Mouse (Mus musculus) MEL (cell line): ENCODE data around the gene Riok2. TPM values are rescaled to one million over a fixed set of nuclear protein-coding genes. Genes with fewer than 3 reads are reported as not detected.

Source experiments
- DNase-seq: peaks from one replicate; pipeline ENCODE4 v3.0.0; 2011; ENCODE audit warnings: low read depth, low spot score
- H3K27ac ChIP-seq: 2 replicates; pipeline ENCODE4 v1.5.1; 2012; ENCODE audit warnings: low read depth, mild to moderate bottlenecking, control low read depth, low read length, moderate library complexity; ENCODE audit not compliant: control insufficient read depth
- H3K27me3 ChIP-seq, 2 experiments: fragments of 150-350 bp in 1 of 2; sonication (generic) in 1 of 2; 2 replicates each; pipeline ENCODE4 v1.6.1; 2012; ENCODE audit warnings: low read length in 2 of 2, mild to moderate bottlenecking in 2 of 2, improper control_type of control experiment in 1 of 2, moderate library complexity in 1 of 2; ENCODE audit not compliant: insufficient read depth in 2 of 2, control insufficient read depth in 1 of 2
- H3K36me3 ChIP-seq, 2 experiments: 2 replicates each; pipeline ENCODE4 v1.6.1; 2012 to 2014; ENCODE audit warnings: low read length in 2 of 2, improper control_type of control experiment in 1 of 2, inconsistent platforms in 1 of 2, mild to moderate bottlenecking in 1 of 2; ENCODE audit not compliant: insufficient read depth in 2 of 2, control insufficient read depth in 1 of 2
- H3K4me1 ChIP-seq, 2 experiments: fragments of 150-350 bp in 1 of 2; sonication (generic) in 1 of 2; 2 replicates each; pipeline ENCODE4 v1.6.1; 2012; ENCODE audit warnings: low read length in 2 of 2, improper control_type of control experiment in 1 of 2, mild to moderate bottlenecking in 1 of 2; ENCODE audit not compliant: insufficient read depth in 2 of 2, control insufficient read depth in 1 of 2
- H3K4me3 ChIP-seq, 2 experiments: fragments of 150-350 bp in 1 of 2; sonication (generic) in 1 of 2; 2 replicates each; pipeline ENCODE4 v1.5.1; 2012; ENCODE audit warnings: low read depth in 2 of 2, low read length in 2 of 2, mild to moderate bottlenecking in 2 of 2, moderate library complexity in 2 of 2, control low read depth in 1 of 2, improper control_type of control experiment in 1 of 2; ENCODE audit not compliant: control insufficient read depth in 1 of 2, insufficient read depth in 1 of 2
- H3K79me2 ChIP-seq: 2 replicates; pipeline ENCODE4 v1.6.1; 2012; ENCODE audit warnings: mild to moderate bottlenecking, low read length, moderate library complexity; ENCODE audit not compliant: control insufficient read depth, poor library complexity, insufficient read depth
- H3K9ac ChIP-seq: 2 replicates; pipeline ENCODE4 v1.6.1; 2012; ENCODE audit warnings: low read depth, mild to moderate bottlenecking, control low read depth, low read length, moderate library complexity; ENCODE audit not compliant: control insufficient read depth, poor library complexity, severe bottlenecking
- H3K9me3 ChIP-seq: fragments of 150-350 bp; sonication (generic); replicated peaks from 2 replicates; pipeline ENCODE4 v1.6.1; 2012; ENCODE audit warnings: mild to moderate bottlenecking, low read length, improper control_type of control experiment, moderate library complexity; ENCODE audit not compliant: insufficient read depth
- CHD1 ChIP-seq: IDR thresholded peaks from 2 replicates; pipeline ENCODE4 v1.6.1; 2012; ENCODE audit warnings: low read depth, mild to moderate bottlenecking, inconsistent platforms, low read length, improper control_type of control experiment
- CHD2 ChIP-seq: IDR thresholded peaks from 2 replicates; pipeline ENCODE4 v1.6.1; 2011; ENCODE audit warnings: low read length, improper control_type of control experiment
- CTCF ChIP-seq, 3 experiments: IDR thresholded peaks in 2 of 3; conservative IDR thresholded peaks in 1 of 3; 2 replicates each; pipeline ENCODE4 v1.5.1; 2011 to 2012; ENCODE audit warnings: low read length in 3 of 3, low read depth in 2 of 3, mild to moderate bottlenecking in 2 of 3, improper control_type of control experiment in 1 of 3, inconsistent platforms in 1 of 3, mixed read lengths in 1 of 3, moderate library complexity in 1 of 3; ENCODE audit not compliant: control insufficient read depth in 1 of 3, insufficient read depth in 1 of 3, poor library complexity in 1 of 3, severe bottlenecking in 1 of 3
- MYB ChIP-seq: IDR thresholded peaks from 2 replicates; pipeline ENCODE4 v1.6.1; 2011; ENCODE audit warnings: mild to moderate bottlenecking, low read depth, low read length, improper control_type of control experiment
- NRF1 ChIP-seq: IDR thresholded peaks from 2 replicates; pipeline ENCODE4 v1.6.1; 2014; ENCODE audit warnings: low read depth, mild to moderate bottlenecking, inconsistent platforms, low read length, improper control_type of control experiment, moderate library complexity; ENCODE audit not compliant: poor library complexity, insufficient read depth, severe bottlenecking
- POLR2A ChIP-seq, 2 experiments: IDR thresholded peaks; 2 replicates each; pipeline ENCODE4 v1.6.1; 2011 to 2012; ENCODE audit warnings: low read length in 2 of 2, mild to moderate bottlenecking in 2 of 2, control low read depth in 1 of 2, improper control_type of control experiment in 1 of 2, low read depth in 1 of 2, moderate library complexity in 1 of 2; ENCODE audit not compliant: control insufficient read depth in 1 of 2, insufficient read depth in 1 of 2, poor library complexity in 1 of 2
- RAD21 ChIP-seq: IDR thresholded peaks from 2 replicates; pipeline ENCODE4 v1.6.1; 2011; ENCODE audit warnings: mild to moderate bottlenecking, low read depth, low read length, improper control_type of control experiment
- RCOR1 ChIP-seq: IDR thresholded peaks from 2 replicates; pipeline ENCODE4 v1.6.1; 2012; ENCODE audit warnings: low read depth, mild to moderate bottlenecking, inconsistent platforms, low read length, improper control_type of control experiment
- SIN3A ChIP-seq: IDR thresholded peaks from 2 replicates; pipeline ENCODE4 v1.6.1; 2012; ENCODE audit warnings: low read length, improper control_type of control experiment, inconsistent platforms
- SMC3 ChIP-seq: IDR thresholded peaks from 2 replicates; pipeline ENCODE4 v1.6.1; 2011; ENCODE audit warnings: low read depth, low read length, improper control_type of control experiment
- TAL1 ChIP-seq: IDR thresholded peaks from 2 replicates; pipeline ENCODE4 v1.6.1; 2012; ENCODE audit warnings: mild to moderate bottlenecking, inconsistent platforms, low read length, moderate library complexity, mixed read lengths
- USF2 ChIP-seq, 2 experiments: IDR thresholded peaks; 2 replicates each; pipeline ENCODE4 v1.6.1; 2011 to 2012; ENCODE audit warnings: improper control_type of control experiment in 2 of 2, low read length in 2 of 2, borderline replicate concordance in 1 of 2, inconsistent platforms in 1 of 2, low read depth in 1 of 2, mild to moderate bottlenecking in 1 of 2; ENCODE audit not compliant: insufficient read depth in 1 of 2
- ZC3H11A ChIP-seq: IDR thresholded peaks from 2 replicates; pipeline ENCODE4 v1.6.1; 2012; ENCODE audit warnings: low read depth, mild to moderate bottlenecking, inconsistent platforms, low read length, improper control_type of control experiment
- ZMIZ1 ChIP-seq: IDR thresholded peaks from 2 replicates; pipeline ENCODE4 v1.6.1; 2012; ENCODE audit warnings: low read depth, mild to moderate bottlenecking, inconsistent platforms, low read length, improper control_type of control experiment, moderate library complexity
- ZNF384 ChIP-seq: IDR thresholded peaks from 2 replicates; pipeline ENCODE4 v1.6.1; 2012; ENCODE audit warnings: low read depth, mild to moderate bottlenecking, inconsistent platforms, low read length, improper control_type of control experiment
- polyA plus RNA-seq, 2 experiments: library from polyadenylated mRNA; stranded (reverse) in 1 of 2; unstranded in 1 of 2; fragments of >175 nt in 1 of 2; fragments of >200 nt in 1 of 2; gene quantifications; 2 replicates each; pipeline versions ENCODE4 v1.2.1 to v1.2.4; 2012; ENCODE audit warnings: low replicate concordance in 2 of 2, low read depth in 1 of 2; ENCODE audit not compliant: insufficient read length in 2 of 2, insufficient read depth in 1 of 2, missing spikeins in 1 of 2
- total RNA-seq: library from RNA; depleted of rRNA; stranded (reverse); fragments of 300-350 nt; gene quantifications from 2 replicates; pipeline ENCODE4 v1.2.3, GENCODE M21; 2012

Gene Riok2
- total and polyA plus RNA-seq, 3 experiments, result 43.3 to 47.3 TPM; not detected in 1

GRCm38 (mm10) chr17:17405606-17406005, 31.5 kb downstream of the Riok2 start:
- Histone ChIP-seq H3K79me2 (no peaks in the 10 kb centered on the region; the same call in 1 of the 2 replicates), H3K36me3 (peaks cover 0 to 2% of the 10 kb centered on the region in 2 experiments; a peak in 1 of 4 replicates), H3K4me3 (no peak overlapping the region), H3K9me3 (no peaks in the 10 kb centered on the region), H3K9ac (no peak overlapping the region), H3K27ac (no peak overlapping the region), H3K27me3 (no peaks in the 10 kb centered on the region), H3K4me1 (peaks cover 0 to 2% of the 10 kb centered on the region in 2 experiments; a peak in 2 of 4 replicates)
- DNase-seq, result no peak
- TF ChIP-seq SIN3A, result no peak
- no peak for TF ChIP-seq TAL1
- no peak for TF ChIP-seq ZNF384
- no peak for TF ChIP-seq CHD1
- TF ChIP-seq SMC3, result no peak
- no peak for TF ChIP-seq NRF1
- no peak for TF ChIP-seq MYB

GRCm38 (mm10) chr17:17408137-17408536, 34.0 kb downstream of the Riok2 start:
- H3K36me3 ChIP-seq, result no peaks in the 10 kb centered on the region
- no peak overlapping the region for H3K9ac ChIP-seq
- H3K4me1 ChIP-seq, result no peaks in the 10 kb centered on the region; a peak in 1 of 4 replicates
- no peaks in the 10 kb centered on the region for H3K27me3 ChIP-seq
- no peaks in the 10 kb centered on the region for H3K9me3 ChIP-seq
- H3K27ac ChIP-seq, result no peak overlapping the region
- DNase-seq, result no peak
- no peaks in the 10 kb centered on the region for H3K79me2 ChIP-seq
- H3K4me3 ChIP-seq, result no peak overlapping the region
- no peak for TF ChIP-seq RCOR1
- no peak for TF ChIP-seq ZC3H11A
- TF ChIP-seq ZMIZ1, result no peak
- TF ChIP-seq USF2 (IDR thresholded peaks at IDR 0.05; ENCODE audit: borderline replicate concordance in 1 of 2, insufficient read depth in 1 of 2, low read depth in 1 of 2, low read length in 2 of 2), result no peak
- no peak for TF ChIP-seq CTCF (IDR thresholded peaks at IDR 0.05 in 2 of 3, conservative IDR thresholded peaks at IDR 0.05 in 1 of 3; ENCODE audit: control insufficient read depth in 1 of 3, insufficient read depth in 1 of 3, low read depth in 2 of 3, low read length in 3 of 3, poor library complexity in 1 of 3, severe bottlenecking in 1 of 3)
- no peak for TF ChIP-seq RAD21
- TF ChIP-seq POLR2A (IDR thresholded peaks at IDR 0.05; ENCODE audit: control insufficient read depth in 1 of 2, insufficient read depth in 1 of 2, low read depth in 1 of 2, low read length in 2 of 2, poor library complexity in 1 of 2), result no peak
- TF ChIP-seq CHD2, result no peak
